Mouse (Mus musculus): Measurements from ENCODE around the gene Gas7.

The Gas7 gene

GRCm38 (mm10) chr11:67489647-67490175 is 34.5 kb downstream of the Gas7 start:
- no peak for DNase-seq

DNA sequence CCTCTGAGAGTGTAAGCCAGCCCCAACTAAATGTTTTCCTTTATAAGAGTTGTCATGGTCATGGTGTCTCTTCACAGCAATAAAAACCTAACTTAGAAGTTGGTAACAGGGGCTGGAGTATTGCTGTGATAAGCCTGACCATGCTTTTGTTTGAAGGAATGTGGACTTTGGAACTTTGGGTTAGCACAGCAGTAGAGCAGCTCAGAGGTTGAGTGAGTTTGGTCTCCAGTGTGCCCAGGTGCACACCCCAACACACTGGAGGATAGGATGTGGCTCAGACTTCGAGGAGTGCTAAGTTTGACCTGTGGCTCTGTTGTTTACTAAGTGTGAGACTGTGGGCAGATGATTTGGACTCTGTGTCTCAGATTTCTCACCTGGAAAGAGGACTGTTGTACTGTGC is 41.6 kb downstream of the Gas7 start:
- no peak for DNase-seq

GRCm38 (mm10) chr11:67500115-67500514 is 44.9 kb downstream of the Gas7 start:
- DNase-seq, result no peak

DNA sequence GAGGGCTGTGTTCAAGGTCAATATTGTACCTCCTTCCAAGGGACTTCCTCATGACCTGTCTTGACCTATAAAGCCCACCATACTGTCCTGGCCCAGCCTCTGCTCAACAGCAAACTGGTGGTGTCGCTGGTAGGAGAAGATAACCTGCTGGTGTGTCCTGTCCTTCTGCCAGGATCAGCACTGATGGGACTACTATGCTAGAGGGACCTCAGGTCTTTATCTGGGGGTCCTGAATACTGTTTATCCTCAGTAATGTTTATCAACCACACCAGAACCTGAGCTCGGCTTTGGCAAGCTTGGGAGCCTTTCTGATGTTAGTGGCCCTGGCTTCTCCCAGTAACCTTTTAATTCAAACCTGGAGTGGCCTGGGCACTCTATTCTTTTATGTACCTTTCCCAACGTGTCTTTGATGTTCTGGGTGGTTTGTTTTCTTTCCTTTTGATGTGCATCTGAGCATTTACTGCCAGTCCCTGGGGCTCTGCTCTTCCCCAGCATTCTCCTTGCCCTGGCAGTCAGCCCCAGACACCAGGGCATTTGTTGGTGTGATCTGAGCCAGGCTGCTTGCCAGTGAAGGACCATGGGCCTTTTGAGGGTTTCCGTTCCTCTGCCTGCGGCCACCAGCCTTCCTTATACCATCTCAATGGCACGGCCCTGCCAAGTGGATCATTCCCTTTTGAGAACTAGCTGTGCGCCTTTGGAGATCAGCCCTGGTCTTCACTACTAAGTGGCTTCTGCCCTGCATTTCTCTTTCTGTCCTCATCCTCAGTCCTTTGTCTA is 46.4 kb downstream of the Gas7 start:
- DNase-seq, result peak; percentile 14

- DNase-seq, result no peak
Observed at GRCm38 (mm10) chr11:67509219-67509876, 54.1 kb downstream of the Gas7 start.

DNA sequence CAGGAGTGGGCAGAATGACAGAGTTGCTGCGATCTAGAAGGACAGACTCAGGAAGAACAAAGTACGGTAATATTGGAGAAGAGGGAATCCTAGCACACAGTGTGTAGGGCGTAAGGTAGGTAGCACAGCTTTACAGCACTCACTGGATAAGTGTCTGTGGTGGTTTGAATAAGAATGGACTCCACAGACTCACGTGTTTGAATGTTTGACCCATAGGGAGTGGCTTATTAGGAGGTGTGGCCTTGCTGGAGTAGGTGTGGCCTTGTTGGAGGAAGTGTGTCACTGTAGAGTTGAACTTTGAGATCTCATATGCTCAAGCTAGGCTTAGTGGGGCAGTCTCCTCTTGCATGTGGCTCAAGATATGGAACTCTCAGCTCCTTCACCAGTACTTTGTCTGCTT is 55.6 kb downstream of the Gas7 start:
- no peak for DNase-seq

- no peak for DNase-seq
Observed at GRCm38 (mm10) chr11:67513001-67513400, 57.8 kb downstream of the Gas7 start.

GRCm38 (mm10) chr11:67514401-67514800 is 59.2 kb downstream of the Gas7 start:
- no peak for DNase-seq

DNA sequence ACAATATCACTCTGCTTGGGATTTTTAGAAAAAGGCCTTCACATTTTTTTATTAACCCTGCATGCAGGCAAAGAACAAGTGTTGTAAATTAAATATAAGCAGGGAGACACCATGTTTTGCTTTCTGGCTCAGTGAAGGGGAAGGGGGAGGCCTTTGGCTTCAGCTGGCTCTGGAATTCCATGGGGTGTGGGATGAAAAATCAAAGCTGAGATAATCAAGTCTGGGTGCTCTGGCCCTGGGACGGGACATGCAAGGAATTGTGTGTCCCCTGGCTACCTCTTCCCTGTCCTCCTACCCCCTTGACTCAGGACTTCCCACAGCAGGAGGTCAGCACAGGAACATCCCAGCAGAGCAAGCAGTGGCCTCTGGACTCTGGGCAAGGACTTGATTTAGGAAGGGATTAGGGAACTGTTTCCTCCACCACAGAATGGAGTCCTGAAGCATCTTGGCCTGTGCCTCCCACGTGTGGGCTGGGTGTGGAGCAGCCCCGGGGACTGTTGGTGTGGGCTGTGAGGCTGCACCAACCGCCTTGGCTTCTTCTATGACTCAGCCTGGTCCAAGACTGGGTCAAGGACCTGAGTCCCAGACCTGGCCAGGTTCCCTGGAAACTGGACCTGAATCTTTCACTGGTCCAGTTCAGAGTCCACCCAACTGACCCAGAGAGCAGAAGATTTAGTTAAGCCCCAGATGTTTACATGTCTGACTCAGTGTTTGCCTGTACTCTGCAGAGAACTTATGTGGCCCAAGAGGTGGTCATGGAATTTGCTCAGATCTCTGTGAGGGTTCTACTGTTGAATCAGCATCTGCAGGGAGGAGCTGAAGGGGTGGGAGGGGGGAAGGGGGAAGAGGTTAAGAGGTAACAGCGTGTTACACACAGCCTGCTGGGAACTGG is 60.0 kb downstream of the Gas7 start:
- DNase-seq, result no peak

- DNase-seq, result no peak
Observed at GRCm38 (mm10) chr11:67515912-67516305, 60.7 kb downstream of the Gas7 start.

- no peak for DNase-seq
Observed at GRCm38 (mm10) chr11:67517748-67518147, 62.5 kb downstream of the Gas7 start.

DNA sequence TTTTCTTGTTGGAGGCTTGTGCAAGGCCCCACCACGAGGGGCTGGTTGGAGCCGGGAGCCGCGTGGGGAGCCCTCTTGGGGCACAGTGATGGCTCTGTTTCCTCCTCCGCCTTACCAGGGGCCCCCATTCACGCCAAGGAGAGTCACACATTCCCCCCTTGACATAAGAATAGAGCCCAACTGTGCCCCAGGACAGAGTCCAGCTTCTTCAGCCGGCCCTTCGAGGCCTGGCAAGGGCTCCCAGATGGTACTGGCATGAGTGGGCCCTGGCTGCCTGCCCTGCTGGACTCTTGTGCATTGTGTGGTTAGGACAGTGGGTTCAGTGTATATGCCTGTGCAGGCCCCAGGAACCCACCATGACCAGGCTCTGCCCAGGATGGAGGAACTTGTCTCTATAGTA is 63.7 kb downstream of the Gas7 start:
- peak; percentile 32 for DNase-seq

DNA sequence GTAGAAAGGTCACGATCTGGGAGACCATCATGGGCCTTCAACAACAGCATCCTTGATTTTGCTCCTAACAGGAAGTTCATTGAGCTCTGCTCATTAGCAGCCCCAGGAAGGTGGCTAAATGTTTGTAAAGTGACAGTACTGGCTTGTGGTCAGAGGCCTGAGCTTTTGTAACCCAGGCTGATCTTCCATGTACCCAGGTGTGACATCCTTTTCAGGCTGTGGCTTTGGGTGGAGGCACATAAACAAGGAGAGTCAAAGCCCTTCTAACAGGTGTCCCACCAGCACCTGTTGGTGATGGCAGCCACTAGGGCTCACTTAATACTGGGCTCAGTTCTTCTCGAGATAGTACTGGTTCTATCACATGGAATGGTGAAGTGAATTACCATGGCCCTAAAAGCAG is 67.4 kb downstream of the Gas7 start:
- no peak for DNase-seq

GRCm38 (mm10) chr11:67523806-67524205 is 68.6 kb downstream of the Gas7 start:
- DNase-seq, result no peak

DNA sequence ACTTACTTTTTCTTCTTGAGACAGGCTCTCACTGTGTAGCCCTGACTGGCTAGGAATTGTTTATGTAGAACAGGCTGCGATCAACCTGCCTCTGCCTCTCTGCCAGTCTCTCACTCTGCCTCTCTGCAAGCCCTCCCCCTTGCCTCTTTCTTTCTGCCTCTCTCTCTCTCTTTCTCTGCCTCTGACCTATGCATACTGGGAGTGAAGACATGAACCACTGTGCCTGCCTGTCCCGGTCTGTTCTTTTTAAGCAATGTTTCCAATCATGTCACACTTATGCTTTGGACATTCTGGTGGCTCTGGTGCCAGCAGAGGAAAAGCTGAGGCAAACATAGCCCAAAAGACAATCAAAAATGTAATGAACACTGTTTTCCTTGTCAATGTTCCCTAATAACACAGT is 69.5 kb downstream of the Gas7 start:
- DNase-seq, result no peak

- DNase-seq, result no peak
Observed at GRCm38 (mm10) chr11:67525841-67526240, 70.6 kb downstream of the Gas7 start.

DNA sequence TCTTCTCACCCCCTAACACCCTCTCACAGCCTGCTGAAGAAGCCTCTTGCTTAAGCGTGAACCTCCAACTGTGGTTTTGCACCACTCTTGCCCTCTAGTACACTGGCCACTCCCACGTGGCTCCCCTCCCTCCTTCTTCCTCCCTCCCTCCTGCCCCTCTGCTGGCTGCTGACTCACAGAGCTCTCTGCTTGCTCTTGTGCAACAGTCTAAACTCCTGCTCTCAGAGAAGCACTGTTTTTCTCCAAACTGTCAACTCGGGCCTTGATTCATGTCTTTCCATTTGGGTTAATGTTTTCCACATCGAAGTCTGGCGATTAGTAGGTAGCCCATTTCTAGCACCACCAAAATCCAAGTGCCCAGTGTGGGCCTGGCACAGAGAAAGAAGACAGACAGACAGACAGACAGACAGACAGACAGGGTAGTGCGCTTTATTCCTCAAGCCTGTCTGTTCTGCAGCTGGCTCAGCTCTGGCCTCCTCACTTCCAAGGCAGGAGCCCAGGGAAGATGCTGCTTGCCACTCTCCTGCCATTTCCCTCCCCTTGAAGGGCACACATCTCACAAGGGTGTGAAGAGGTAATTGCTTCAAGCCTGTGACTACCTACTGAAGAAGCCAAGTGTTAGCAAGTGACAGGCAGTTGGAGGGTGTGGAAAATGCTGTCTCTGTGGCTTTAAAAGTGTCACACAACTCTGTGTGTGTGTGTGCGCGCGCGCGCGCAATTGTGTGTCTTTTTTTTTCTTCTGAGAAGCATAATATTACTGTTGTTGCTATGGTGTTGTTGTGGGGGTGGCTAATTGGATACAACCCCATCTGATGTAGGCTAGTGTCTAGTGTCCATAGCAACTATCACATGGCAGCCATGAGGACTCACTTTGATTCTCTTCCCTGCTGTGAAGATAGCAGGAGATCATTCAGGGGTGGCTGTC is 71.6 kb downstream of the Gas7 start:
- no peak for DNase-seq

DNA sequence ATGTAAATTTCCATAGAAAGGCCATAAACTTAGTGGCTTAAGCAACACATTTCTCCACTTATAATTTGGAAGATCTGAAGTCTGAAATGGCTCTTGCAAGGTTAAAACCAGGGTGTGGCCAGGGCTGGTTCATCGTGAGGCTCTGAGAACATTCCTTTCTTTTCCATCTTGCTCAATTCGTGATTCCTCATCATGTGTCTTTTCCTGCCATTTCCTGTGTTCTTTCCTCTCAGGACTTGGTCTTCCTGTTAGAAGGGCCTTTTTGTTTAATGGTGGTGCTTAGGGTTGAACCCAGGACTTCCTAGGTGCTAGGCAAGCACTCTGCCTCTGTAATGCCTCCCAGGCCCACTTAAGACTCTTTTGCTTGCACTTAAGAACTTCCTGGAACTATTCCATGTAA is 76.0 kb downstream of the Gas7 start:
- DNase-seq, result no peak

DNA sequence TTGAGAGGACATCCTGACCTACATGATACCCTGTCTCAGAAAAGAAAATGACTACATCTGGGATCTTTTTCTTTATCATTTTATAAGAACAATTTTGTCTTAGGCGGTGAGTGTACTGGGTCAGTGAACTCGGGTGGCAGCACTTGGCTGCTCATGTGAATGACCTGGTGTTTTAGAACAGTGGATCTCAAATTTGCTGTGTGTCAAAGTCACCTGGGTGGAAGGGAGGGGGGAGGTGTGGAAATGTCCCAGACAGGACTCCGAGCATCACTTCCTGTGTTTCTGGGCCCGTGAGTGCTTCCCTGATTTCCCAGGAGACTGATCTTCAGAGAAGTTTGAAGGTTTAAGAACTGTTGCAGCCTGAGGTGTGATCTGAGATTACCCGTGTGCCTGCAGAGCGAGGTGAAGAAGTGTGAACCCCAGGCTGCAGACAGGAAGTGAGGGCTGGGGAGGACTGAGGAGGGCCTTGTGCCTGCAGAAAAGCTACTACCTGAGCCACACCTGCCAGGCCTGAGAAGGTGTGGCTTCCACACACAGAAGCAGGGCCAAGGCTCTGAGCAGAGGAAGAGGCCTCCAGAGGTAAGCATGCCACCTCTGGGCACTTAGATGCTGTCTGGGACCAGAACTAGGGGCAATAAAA is 76.8 kb downstream of the Gas7 start:
- no peak for DNase-seq

DNA sequence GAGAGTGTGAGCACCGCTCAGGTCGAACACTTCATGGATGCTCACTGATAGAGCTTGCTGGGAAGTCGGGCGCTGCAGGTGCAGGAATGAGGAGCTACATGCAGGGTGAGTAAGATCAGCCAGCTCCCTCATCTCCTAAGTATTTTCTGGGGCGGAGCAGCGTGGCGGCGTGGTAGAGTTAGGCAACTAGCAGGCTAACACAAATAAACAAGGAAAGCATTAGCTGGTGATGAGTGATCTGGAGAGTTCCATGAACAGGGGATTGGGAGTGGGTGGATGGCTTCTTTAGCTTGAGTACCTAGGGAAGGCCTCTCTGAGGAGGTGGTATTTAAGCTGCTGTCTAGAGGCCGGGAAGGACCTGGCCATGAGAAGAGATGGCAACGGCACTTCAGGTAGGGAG is 77.5 kb downstream of the Gas7 start:
- no peak for DNase-seq

- no peak for DNase-seq
Observed at GRCm38 (mm10) chr11:67533151-67533550, 77.9 kb downstream of the Gas7 start.

- no peak for DNase-seq
Observed at GRCm38 (mm10) chr11:67535703-67536102, 80.5 kb downstream of the Gas7 start.
